Mouse (Mus musculus) midbrain, embryonic 15.5 days (tissue): ENCODE data around the gene Klc1. TPM values are rescaled to one million over a fixed set of nuclear protein-coding genes. Genes with fewer than 3 reads are reported as not detected.
A peak's percentile ranks its signal among the peaks of the same experiment; 100 is the strongest.

Experiments
- ATAC-seq: fragments of 200-750 bp; cut with Nextera tagmentation; replicated peaks from 2 replicates; pipeline ENCODE4 v1.8.0; 2017; ENCODE audit warnings: moderate TSS enrichment
- H3K27ac ChIP-seq: fragments of 300-500 bp; sonication (generic); 2 replicates; pipeline ENCODE4 v1.5.1; 2015; ENCODE audit warnings: mild to moderate bottlenecking, inconsistent platforms
- H3K27me3 ChIP-seq: fragments of 300-500 bp; sonication (generic); replicated peaks from 2 replicates; pipeline ENCODE4 v1.6.1; 2015; ENCODE audit warnings: inconsistent platforms
- H3K36me3 ChIP-seq: fragments of 300-500 bp; sonication (generic); replicated peaks from 2 replicates; pipeline ENCODE4 v1.6.1; 2015; ENCODE audit warnings: inconsistent platforms
- H3K4me1 ChIP-seq: fragments of 300-500 bp; sonication (generic); 2 replicates; pipeline ENCODE4 v1.6.1; 2015; ENCODE audit warnings: inconsistent platforms
- H3K4me2 ChIP-seq: fragments of 300-500 bp; sonication (generic); 2 replicates; pipeline ENCODE4 v1.6.1; 2015; ENCODE audit warnings: inconsistent platforms, mild to moderate bottlenecking, moderate library complexity
- H3K4me3 ChIP-seq: fragments of 300-500 bp; sonication (generic); 2 replicates; pipeline ENCODE4 v1.5.1; 2015; ENCODE audit warnings: mild to moderate bottlenecking, inconsistent platforms
- H3K9ac ChIP-seq: fragments of 300-500 bp; sonication (generic); 2 replicates; pipeline ENCODE4 v1.6.1; 2015; ENCODE audit warnings: mild to moderate bottlenecking, inconsistent platforms
- H3K9me3 ChIP-seq: fragments of 300-500 bp; sonication (generic); 2 replicates; pipeline ENCODE4 v1.6.1; 2016; ENCODE audit warnings: inconsistent platforms
- WGBS: fragments of 180-500 bp; shearing (Covaris S2); methylation state at CpG from one replicate; pipeline ENCODE4 v1.1.7; 2015; ENCODE audit warnings: mixed read lengths; 5-methylcytosine and 5-hydroxymethylcytosine counted together
- polyA plus RNA-seq: library from polyadenylated mRNA; unstranded; fragments of >200 nt; fragmentation: Nextera tagmentation; extraction: Ambion mirVana; gene quantifications from 2 replicates; pipeline ENCODE4 v1.2.1, GENCODE M21; 2015

The Klc1 gene
- polyA plus RNA-seq, 1 experiment from 2014 or later, result 666 TPM

DNA sequence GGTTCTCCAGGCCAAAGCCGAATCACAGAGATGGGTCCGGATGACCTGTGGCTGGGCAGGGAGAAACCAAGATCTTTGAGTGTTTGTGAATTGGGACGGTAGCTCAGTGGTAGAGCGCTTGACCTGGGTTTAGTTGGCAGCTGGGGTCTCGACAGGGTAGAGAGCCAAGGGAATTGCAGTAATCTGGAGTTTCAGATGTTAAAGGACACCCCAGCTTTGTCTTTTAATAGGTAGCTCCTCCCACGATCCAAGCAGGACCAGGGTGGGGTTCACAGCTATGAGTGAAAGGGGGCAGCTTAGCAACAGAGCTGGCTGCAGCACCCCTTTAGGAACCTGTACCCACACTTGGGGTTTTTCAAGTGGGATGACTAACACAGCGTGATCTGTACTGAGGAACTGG is 11.2 kb upstream of the Klc1 start:
- Histone ChIP-seq H3K27me3 (no peaks in the 10 kb centered on the region), H3K36me3 (no peaks in the 10 kb centered on the region), H3K9me3 (no peaks in the 10 kb centered on the region), H3K9ac (no peak overlapping the region), H3K27ac (no peak overlapping the region), H3K4me2 (no peak overlapping the region), H3K4me3 (no peak overlapping the region), H3K4me1 (no peaks in the 10 kb centered on the region)
- no peak for ATAC-seq
- 82% methylated on average over 7 of the region's 7 CpGs for WGBS

DNA sequence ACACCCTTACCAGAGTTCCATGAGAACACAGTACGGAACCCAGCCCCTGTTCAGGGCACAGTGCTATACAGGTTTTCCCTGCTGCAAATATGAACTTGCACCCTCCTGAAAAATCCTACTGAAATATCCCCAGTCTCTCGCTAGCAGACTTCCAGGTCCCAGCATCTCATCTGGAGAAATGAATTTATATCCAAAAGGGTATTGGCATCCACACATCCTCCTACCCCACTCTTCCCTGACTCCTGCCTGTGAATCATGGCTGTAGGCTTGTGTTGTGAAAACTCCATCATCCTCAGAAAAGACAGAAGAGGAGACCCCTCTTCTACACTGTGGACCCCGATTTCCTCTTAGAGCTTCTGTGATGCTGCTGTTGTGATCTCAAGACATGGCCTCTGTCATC is 7.9 kb upstream of the Klc1 start:
- H3K36me3 ChIP-seq, result no peaks in the 10 kb centered on the region
- H3K4me2 ChIP-seq, result no peak overlapping the region
- no peaks in the 10 kb centered on the region for H3K9me3 ChIP-seq
- no peak overlapping the region for H3K4me3 ChIP-seq
- WGBS, result 91% methylated on average over 3 of the region's 3 CpGs
- no peaks in the 10 kb centered on the region for H3K4me1 ChIP-seq
- H3K9ac ChIP-seq, result no peak overlapping the region
- H3K27me3 ChIP-seq, result no peaks in the 10 kb centered on the region
- H3K27ac ChIP-seq, result no peak overlapping the region
- ATAC-seq, result no peak

DNA sequence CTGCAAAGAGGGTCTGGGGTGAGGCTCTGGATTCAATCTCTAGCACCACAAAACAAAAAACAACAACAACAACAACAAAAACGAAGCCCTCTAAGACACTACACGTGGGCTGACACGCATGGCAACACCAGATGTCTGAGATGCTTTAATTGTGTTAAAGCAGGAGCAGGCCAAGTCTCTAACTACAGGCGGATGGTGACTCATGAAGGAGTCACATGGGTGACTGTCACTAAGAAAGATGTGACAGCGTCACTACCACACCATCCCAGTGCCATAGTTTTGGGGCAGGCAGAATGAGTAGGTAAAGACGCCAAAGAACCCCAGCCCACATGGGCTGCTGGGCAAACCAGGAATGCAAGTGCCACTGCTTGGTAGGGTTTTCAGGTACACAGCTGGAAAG is 6.2 kb upstream of the Klc1 start:
- WGBS, result 94% methylated on average over 6 of the region's 6 CpGs
- no peak for ATAC-seq
- no peak overlapping the region for H3K9ac ChIP-seq

DNA sequence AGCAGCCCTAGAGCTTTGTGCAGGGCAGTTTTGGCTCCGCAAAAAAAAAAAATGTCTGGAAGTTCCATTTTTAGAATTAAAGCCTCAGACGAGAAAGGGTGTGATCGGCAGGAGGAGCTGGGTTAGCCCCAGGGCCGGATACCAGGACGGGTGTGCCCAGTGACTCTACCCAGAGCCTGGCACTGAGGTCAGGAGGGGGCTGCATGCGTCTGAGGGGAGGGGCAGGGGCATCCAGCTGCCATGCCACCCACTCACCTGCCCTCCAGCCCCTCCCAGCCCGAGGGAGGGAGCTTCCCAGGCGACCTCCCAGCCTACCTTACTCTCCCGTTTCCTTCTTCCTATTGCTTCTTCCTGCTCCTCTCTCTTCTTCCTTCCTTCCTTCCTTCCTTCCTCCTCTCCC is 5.3 kb upstream of the Klc1 start:
- Histone ChIP-seq H3K4me1 (peaks cover 8% of the 10 kb centered on the region), H3K36me3 (no peaks in the 10 kb centered on the region), H3K27me3 (no peaks in the 10 kb centered on the region), H3K4me3 (no peak overlapping the region), H3K9ac (no peak overlapping the region), H3K9me3 (no peaks in the 10 kb centered on the region), H3K4me2 (no peak overlapping the region), H3K27ac (no peak overlapping the region)
- ATAC-seq, result no peak
- WGBS, result 76% methylated on average over 9 of the region's 9 CpGs

More for the DNA sequence above, 6.2 kb upstream of the Klc1 start:
- no peak overlapping the region for H3K27ac ChIP-seq
- H3K4me1 ChIP-seq, result no peaks in the 10 kb centered on the region
- no peaks in the 10 kb centered on the region for H3K27me3 ChIP-seq
- no peaks in the 10 kb centered on the region for H3K9me3 ChIP-seq
- H3K36me3 ChIP-seq, result no peaks in the 10 kb centered on the region
- no peak overlapping the region for H3K4me3 ChIP-seq
- no peak overlapping the region for H3K4me2 ChIP-seq

DNA sequence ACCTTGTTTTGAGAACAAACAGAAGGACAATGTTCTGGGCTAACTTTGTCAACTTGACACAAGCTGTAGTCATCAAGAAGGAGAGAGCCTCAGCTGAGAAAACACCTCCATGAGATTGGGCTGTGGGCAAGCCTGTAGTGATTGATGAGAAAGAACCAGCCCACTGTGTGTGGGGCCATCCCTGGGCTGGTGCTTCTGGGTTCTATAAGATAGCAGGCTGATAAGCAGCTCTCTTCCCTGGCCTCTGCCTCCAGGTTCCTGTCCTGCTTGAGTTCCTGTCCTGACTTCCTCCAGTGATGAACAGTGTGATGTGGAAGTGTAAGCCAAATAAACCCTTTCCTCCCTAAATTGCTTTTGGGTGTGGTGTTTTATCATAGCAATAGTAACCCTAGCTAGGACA is 3.9 kb upstream of the Klc1 start:
- ATAC-seq, result no peak
- no peak overlapping the region for H3K4me2 ChIP-seq

DNA sequence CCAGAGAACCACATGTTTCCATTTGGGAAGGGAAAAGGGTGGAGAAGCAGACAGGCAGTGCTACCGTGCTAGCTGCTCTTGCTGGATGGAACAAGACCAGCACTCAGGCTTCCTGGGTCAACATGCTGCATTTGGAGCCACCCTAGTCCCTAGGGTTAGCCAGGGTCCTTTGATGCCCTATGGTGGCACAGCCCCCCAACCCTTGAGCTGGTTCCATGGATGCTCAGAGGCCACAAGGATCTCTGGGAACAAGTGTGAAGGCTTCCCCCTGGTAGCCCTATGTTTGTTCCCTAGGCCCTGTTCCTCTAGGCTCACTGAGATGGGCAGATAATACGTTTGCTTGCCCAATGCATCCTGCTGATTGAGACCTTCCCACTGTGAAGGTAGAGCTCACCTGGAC is 3.4 kb upstream of the Klc1 start:
- ATAC-seq, result no peak
- H3K27me3 ChIP-seq, result no peaks in the 10 kb centered on the region
- no peak overlapping the region for H3K9ac ChIP-seq
- H3K27ac ChIP-seq, result no peak overlapping the region
- H3K9me3 ChIP-seq, result no peaks in the 10 kb centered on the region
- H3K36me3 ChIP-seq, result no peaks in the 10 kb centered on the region
- peaks cover 16% of the 10 kb centered on the region for H3K4me1 ChIP-seq
- no peak overlapping the region for H3K4me3 ChIP-seq
- no peak overlapping the region for H3K4me2 ChIP-seq
- 68% methylated on average over 2 of the region's 2 CpGs for WGBS

More for the DNA sequence above, 3.9 kb upstream of the Klc1 start:
- Histone ChIP-seq H3K9ac (no peak overlapping the region), H3K27ac (no peak overlapping the region), H3K4me3 (no peak overlapping the region), H3K27me3 (no peaks in the 10 kb centered on the region), H3K4me1 (peaks cover 10% of the 10 kb centered on the region), H3K9me3 (no peaks in the 10 kb centered on the region), H3K36me3 (no peaks in the 10 kb centered on the region)

DNA sequence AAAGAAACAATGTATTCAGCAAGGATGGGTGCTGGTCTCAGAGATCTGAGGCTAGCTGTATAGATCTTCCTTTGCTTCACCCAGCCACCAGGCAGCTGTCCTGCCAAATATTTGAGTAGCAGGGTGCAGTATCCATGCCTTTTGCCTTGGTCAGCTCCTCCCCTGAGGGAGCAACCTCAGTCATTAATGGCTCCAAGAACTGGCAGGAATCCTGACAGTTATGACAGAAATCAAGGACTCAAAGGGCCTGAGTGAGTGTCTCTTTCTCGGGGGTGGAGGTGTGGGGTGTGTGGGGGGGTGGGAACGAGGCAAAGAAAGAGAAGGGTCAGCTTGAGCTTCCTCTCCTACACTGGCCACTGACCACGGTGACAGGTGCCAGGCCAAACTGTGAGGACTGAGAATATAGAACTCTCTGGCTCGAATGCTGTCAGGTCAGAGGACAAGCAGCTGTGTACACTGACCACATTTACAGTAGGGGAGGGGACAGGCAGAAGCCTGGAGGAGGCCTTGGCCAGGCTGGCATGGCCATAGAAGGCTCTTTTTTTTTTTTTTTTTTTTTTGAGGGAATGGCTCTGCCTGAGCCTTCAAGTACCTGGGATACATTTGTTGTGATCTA is 2.5 kb upstream of the Klc1 start:
- no peak for ATAC-seq
- Histone ChIP-seq H3K4me2 (no peak overlapping the region), H3K36me3 (no peaks in the 10 kb centered on the region), H3K9ac (no peak overlapping the region), H3K4me3 (no peak overlapping the region), H3K4me1 (peaks cover 25% of the 10 kb centered on the region), H3K27ac (no peak overlapping the region), H3K9me3 (no peaks in the 10 kb centered on the region), H3K27me3 (no peaks in the 10 kb centered on the region)
- WGBS, result 66% methylated on average over 4 of the region's 4 CpGs

DNA sequence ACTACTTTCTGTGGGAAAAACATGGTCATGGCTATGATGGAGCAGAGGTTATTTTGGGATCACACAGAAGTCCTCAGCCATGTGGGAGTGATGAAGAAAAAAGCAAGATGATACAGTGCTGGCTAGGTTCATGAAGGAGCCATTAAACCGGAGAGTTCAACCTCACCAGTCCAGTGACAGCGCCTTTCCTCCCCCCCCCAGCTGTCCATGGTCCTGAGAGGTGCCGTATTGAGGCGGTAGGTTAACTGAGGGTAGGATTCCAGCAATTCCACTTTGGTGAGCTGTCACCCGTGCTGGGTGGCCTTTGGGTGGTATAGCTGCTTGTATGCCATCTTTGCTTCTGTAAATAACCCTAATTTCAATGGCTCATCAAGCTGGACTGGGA is 2.0 kb upstream of the Klc1 start:
- ATAC-seq, result no peak
- H3K27me3 ChIP-seq, result no peaks in the 10 kb centered on the region
- no peak overlapping the region for H3K4me2 ChIP-seq
- H3K27ac ChIP-seq, result no peak overlapping the region
- H3K9me3 ChIP-seq, result no peaks in the 10 kb centered on the region
- H3K9ac ChIP-seq, result no peak overlapping the region
- H3K4me3 ChIP-seq, result no peak overlapping the region
- no peaks in the 10 kb centered on the region for H3K36me3 ChIP-seq
- WGBS, result 50% methylated on average over 5 of the region's 5 CpGs
- peaks cover 29% of the 10 kb centered on the region for H3K4me1 ChIP-seq

DNA sequence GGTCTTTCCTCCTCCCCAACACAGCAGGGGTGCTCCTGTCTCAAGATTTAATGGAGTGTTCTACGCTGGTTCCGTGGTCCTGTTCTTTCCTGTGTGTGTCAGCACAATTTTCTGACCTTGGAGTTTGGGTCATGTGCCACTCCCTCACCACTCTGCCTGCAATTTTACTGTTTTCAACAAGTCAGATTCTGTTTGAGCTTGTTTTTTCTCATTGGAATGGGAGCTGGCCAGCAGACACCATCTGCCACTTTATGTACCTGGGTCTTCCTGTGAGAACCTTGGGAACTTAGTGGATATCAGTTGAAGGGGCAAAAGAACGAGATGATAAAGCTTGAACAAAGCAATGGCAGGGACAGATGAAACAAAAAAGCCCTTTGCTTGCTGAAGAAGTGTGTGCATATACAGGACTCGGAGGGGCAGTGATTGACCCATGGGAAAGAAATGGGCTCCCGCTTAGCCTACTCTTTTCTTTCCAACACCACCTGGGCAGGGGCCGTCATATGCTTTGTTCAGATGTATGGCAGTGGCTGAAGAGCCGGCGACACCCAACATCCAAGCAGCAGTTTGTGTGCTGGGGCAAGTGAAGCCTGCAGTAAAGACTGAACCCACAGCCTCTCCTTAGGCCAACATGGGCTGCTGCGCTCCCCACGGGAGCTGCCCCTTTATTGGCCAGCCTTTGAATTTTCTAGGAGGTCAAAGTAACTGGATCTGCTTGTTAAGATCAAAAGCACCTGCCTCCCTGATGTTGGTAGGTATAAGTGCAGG is 906 bp upstream of the Klc1 start:
- Histone ChIP-seq H3K4me1 (peaks cover 36% of the 10 kb centered on the region), H3K27me3 (no peaks in the 10 kb centered on the region), H3K27ac (peak overlapping the region; percentile 98), H3K9ac (peak overlapping the region; percentile 87), H3K36me3 (no peaks in the 10 kb centered on the region), H3K4me3 (peak overlapping the region; percentile 62), H3K4me2 (peak overlapping the region; percentile 98), H3K9me3 (no peaks in the 10 kb centered on the region)
- 52% methylated on average over 10 of the region's 10 CpGs for WGBS
- peak; percentile 5; the same call in 1 of the 2 replicates for ATAC-seq

DNA sequence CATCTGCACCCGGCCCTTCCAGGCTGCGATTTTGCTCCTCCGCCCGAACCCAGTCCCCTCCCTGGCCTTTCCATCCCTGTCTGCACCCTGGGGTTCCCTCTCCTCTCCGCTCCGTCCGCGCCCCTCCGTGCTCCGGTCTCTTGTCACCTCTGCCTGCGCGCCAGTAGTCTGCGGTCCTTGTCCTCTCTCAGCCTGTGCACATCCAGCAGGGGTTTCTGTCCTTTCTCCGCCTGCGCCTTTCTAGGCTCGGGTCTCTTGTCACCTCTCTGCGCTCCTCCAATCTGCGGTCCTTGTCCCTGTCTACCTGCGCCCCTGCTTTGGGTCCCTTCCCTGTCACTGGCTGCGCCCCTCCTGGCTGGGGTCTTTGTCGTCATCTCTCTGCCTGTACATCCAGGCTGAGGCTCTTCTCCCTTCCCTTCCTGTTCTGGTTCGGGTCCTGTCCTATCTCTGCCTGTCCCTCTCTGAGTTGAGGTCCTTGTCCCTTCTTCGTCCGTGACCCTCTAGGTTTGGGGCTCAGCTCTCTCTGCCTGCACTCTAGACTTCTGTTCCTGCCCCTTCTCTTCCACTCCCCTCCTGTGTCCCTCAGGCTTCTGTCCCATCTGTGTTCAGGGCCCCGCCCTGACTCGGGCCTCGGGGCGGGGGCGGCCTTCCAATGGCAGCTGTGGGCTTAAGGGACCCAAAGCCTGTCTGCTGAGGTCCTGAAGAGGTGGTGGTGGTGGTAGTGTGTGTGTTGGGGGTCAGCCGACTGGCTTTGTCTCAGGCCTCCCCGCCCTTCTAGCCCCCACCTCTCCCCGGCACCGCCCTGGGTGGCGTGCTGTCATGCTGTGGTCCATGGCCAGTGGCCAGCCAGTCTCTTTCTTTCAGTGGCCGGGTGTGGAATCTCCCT is 770 bp downstream of the Klc1 start:
- under 1% methylated on average over 35 of the region's 35 CpGs for WGBS
- Histone ChIP-seq H3K36me3 (no peaks in the 10 kb centered on the region), H3K4me2 (peak overlapping the region; percentile 98), H3K27ac (peak overlapping the region; percentile 98), H3K9ac (peak overlapping the region; percentile 87), H3K9me3 (no peaks in the 10 kb centered on the region), H3K27me3 (no peaks in the 10 kb centered on the region), H3K4me3 (peak overlapping the region; percentile 62), H3K4me1 (peaks cover 42% of the 10 kb centered on the region)
- peak; percentile 69 for ATAC-seq

DNA sequence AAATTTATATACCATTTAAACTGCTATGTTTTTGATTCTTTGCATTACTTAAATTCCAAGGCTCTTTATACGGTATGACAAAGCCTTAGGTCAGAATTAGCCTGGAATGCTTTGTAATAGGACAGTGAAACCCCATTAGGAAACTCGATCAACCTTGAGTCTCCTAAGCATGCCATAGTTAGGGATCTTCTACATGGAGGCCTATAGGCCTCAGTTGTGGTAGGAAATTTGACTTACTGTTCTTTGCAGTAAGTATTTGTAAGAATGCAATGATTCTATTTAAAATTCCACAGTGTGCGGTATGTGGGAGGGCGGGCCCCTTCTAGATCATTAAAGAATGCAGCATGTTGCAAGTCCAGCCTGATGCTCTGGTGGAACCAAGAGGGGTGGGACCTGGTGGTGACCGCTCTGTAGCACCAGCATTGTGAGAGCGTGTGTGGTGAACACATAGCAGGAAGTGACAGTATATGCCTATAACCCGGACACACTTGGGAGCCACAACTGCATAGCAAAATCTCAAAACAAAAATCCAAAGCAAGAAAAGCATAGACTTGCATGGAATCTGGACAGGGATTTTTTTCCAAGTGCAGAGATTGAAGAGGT is 1.8 kb downstream of the Klc1 start:
- peak overlapping the region; percentile 62 for H3K4me3 ChIP-seq
- H3K36me3 ChIP-seq, result no peaks in the 10 kb centered on the region
- peaks cover 43% of the 10 kb centered on the region for H3K4me1 ChIP-seq
- ATAC-seq, result no peak
- no peaks in the 10 kb centered on the region for H3K27me3 ChIP-seq
- 73% methylated on average over 7 of the region's 7 CpGs for WGBS
- peak overlapping the region; percentile 98; the same call in 1 of the 2 replicates for H3K27ac ChIP-seq
- peak overlapping the region; percentile 98 for H3K4me2 ChIP-seq
- H3K9ac ChIP-seq, result peak overlapping the region; percentile 87
- no peaks in the 10 kb centered on the region for H3K9me3 ChIP-seq

DNA sequence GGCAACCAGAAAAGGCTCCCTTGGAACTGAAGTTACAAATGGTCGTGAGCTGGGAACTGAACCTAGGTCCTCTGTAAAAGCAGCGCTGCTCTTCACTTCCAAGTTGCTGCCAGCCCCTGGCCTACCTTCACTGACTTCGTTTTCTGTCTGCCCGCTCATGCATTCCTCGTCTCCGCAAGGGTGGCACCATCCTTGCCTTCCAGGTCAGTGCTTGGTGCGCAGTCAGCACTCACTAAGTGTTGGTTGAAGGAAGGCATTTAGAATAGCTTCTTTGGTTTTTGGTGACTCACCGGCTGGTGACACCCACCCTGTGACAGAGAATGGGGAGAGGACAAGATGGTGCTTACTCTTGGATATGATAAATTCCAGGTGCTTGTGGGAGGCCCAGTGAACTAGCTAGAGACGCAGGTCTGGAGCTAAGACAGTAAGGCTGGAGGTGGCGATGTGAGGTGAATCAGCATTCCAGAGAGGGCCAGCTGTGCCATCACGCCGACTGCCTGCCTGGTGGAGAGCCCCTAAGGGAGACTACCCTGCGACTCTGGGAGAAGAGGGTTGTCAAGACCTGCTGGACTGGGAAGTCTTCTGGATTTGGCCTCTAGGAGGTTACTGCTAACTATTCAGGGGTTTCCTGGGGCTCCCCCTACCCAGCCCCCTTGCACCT is 4.1 kb downstream of the Klc1 start:
- no peak for ATAC-seq
- WGBS, result 93% methylated on average over 13 of the region's 13 CpGs
- Histone ChIP-seq H3K4me1 (peaks cover 60% of the 10 kb centered on the region), H3K9me3 (no peaks in the 10 kb centered on the region), H3K4me3 (no peak overlapping the region), H3K27ac (no peak overlapping the region), H3K36me3 (no peaks in the 10 kb centered on the region), H3K27me3 (no peaks in the 10 kb centered on the region), H3K4me2 (no peak overlapping the region), H3K9ac (no peak overlapping the region)
